In the genomic region with DNA sequence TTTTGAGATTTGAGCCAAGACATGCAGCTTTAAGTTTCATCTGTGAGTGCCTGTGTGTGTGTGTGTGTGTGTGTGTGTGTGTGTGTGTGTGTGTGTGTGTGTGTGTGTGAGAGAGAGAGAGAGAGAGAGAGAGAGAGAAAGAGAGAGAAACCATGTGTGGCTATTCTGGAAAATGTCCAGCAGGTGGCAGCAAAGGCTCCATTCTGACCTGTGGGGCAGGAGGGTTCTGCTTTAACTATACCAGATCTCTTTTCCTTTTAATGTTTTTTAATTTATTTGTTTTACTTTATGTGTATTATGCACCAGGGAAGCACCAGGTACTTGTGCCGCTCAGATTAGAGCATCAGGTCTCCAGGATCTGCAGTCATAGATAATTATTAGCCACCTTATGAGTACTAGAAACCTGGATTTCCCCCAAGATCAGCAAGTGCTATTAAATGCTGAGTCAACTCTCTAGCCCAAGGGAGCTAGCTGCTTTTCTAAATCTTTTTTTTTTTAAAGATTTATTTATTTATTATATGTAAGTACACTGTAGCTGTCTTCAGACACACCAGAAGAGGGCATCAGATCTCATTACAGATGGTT, we compare ENCODE assay signal across 9 mouse cellular contexts. TPM values are rescaled to one million over a fixed set of nuclear protein-coding genes. Genes with fewer than 3 reads are reported as not detected.
A peak's percentile ranks its signal among the peaks of the same experiment; 100 is the strongest.
DNase-seq lines count a peak whose midpoint lies in the region; ATAC-seq lines count a peak whose summit lies in the region.
"Not testable (repeated sequence)": the region's sequence is repeated elsewhere in the genome, so short reads cannot be mapped to it uniquely, and the experiment has no call there.
"Had no signal": no experiment of that assay in that cellular context is flagged by ENCODE, and none has a peak within 500 bp of the region (broad histone marks: within the 10 kb centered on the region; RNA-seq: fewer than 3 reads in every experiment).

No protein-coding gene starts in this region.

- not testable (repeated sequence) for H3K9me3 ChIP-seq in intestine, embryonic 15.5 days

- ATAC-seq in intestine, embryonic 15.5 days = peak; percentile 55; the same call in 1 of the 2 replicates
- peak; percentile 94 for ATAC-seq in megakaryocyte progenitor cell, adult 5-6 weeks (replicated peaks; ENCODE audit: poor library complexity)

- H3K27ac ChIP-seq in intestine, embryonic 15.5 days = not testable (repeated sequence)

- 22% methylated on average over 1 of the region's 1 CpGs for WGBS in intestine, embryonic 15.5 days

- H3K4me3 ChIP-seq in intestine, embryonic 15.5 days (replicated peaks) = not testable (repeated sequence)

- H3K27me3 ChIP-seq in intestine, embryonic 15.5 days (replicated peaks) = not testable (repeated sequence)

- H3K4me2 ChIP-seq in intestine, embryonic 15.5 days (replicated peaks) = not testable (repeated sequence)

- H3K9ac ChIP-seq in intestine, embryonic 15.5 days = not testable (repeated sequence)

- H3K4me1 ChIP-seq in intestine, embryonic 15.5 days (replicated peaks) = not testable (repeated sequence)

- not testable (repeated sequence) for H3K36me3 ChIP-seq in intestine, embryonic 15.5 days

- peak; percentile 51 for DNase-seq in T-cell, adult 2 months (ENCODE audit: low spot score)
- DNase-seq in cerebellum, adult 8-10 months = peak; percentile 24
- peak; percentile 6 to 8 for DNase-seq in frontal cortex, postnatal 36 days (ENCODE audit: low spot score in 2 of 2)
- DNase-seq in left cerebral cortex, adult 18-20 months (ENCODE audit: low spot score in 2 of 2) = peak; percentile 25 to 47
- peak; percentile 3 for DNase-seq in skeletal muscle tissue, adult 2 months (ENCODE audit: low read depth, low spot score)

RNA-seq across cellular contexts. Expression of a gene that starts 11.6 kb away (rescaled TPM):
- polyA plus RNA-seq in intestine, embryonic 15.5 days (2015; fragmentation: Nextera tagmentation; extraction: Ambion mirVana) = not detected in 2 replicates
- total RNA-seq in left cerebral cortex, adult 18-20 months (2021) = not detected
- not detected in 2 replicates for total RNA-seq in megakaryocyte progenitor cell, adult 5-6 weeks (2015)
- not detected in 2 replicates for total RNA-seq in megakaryocyte progenitor cell, adult 5-6 weeks (2017)
- polyA plus RNA-seq: heart, embryonic 16.5 days; lung, embryonic 15.5 days had no signal

RNA-seq across cellular contexts. Expression of a gene that starts 18.9 kb away (rescaled TPM):
- not detected in 2 replicates for polyA plus RNA-seq in intestine, embryonic 15.5 days (2015; fragmentation: Nextera tagmentation; extraction: Ambion mirVana)
- not detected for total RNA-seq in left cerebral cortex, adult 18-20 months (2021)
- not detected in 2 replicates for total RNA-seq in megakaryocyte progenitor cell, adult 5-6 weeks (2015)
- total RNA-seq in megakaryocyte progenitor cell, adult 5-6 weeks (2017) = not detected in 2 replicates
- polyA plus RNA-seq: heart, embryonic 16.5 days; lung, embryonic 15.5 days had no signal

RNA-seq across cellular contexts. Expression of a gene that starts 44.0 kb away (rescaled TPM):
- polyA plus RNA-seq in intestine, embryonic 15.5 days (2015; fragmentation: Nextera tagmentation; extraction: Ambion mirVana) = not detected in 2 replicates
- total RNA-seq in left cerebral cortex, adult 18-20 months (2021) = not detected
- not detected in 2 replicates for total RNA-seq in megakaryocyte progenitor cell, adult 5-6 weeks (2015)
- total RNA-seq in megakaryocyte progenitor cell, adult 5-6 weeks (2017) = not detected in 2 replicates
- polyA plus RNA-seq: heart, embryonic 16.5 days; lung, embryonic 15.5 days had no signal

RNA-seq across cellular contexts. Expression of a gene that starts 45.4 kb away (rescaled TPM):
- 5.4 and 6.5 TPM in 2 replicates for polyA plus RNA-seq in intestine, embryonic 15.5 days (2015; fragmentation: Nextera tagmentation; extraction: Ambion mirVana)
- 10 to 100 TPM; 15.8 to 16.8 TPM for total RNA-seq in left cerebral cortex, adult 18-20 months (2021)
- 1.3 and 3.3 TPM in 2 replicates for total RNA-seq in megakaryocyte progenitor cell, adult 5-6 weeks (2015)
- total RNA-seq in megakaryocyte progenitor cell, adult 5-6 weeks (2017) = 2.8 and 3.4 TPM in 2 replicates
